Mouse (Mus musculus): ENCODE measurements at regions not wholly inside any gene's neighbourhood (a gene's known extent, or its start where the extent isn't known, plus 50 kb on each side); places are given as distances from the start of the nearest gene placed in this dataset.
"Not testable (repeated sequence)": the region's sequence is repeated elsewhere in the genome, so short reads cannot be mapped to it uniquely, and the experiment has no call there.

- DNase-seq (ENCODE audit: low spot score in 2 of 2) = no peak
Measured at GRCm38 (mm10) chrX:76077781-76078180, 186.3 kb upstream of the Cldn34b3 start.

GRCm38 (mm10) chrX:76082670-76083069 lies 181.4 kb upstream of the Cldn34b3 start:
- peak; percentile 18 to 32 for DNase-seq (ENCODE audit: low spot score in 2 of 2)

DNA sequence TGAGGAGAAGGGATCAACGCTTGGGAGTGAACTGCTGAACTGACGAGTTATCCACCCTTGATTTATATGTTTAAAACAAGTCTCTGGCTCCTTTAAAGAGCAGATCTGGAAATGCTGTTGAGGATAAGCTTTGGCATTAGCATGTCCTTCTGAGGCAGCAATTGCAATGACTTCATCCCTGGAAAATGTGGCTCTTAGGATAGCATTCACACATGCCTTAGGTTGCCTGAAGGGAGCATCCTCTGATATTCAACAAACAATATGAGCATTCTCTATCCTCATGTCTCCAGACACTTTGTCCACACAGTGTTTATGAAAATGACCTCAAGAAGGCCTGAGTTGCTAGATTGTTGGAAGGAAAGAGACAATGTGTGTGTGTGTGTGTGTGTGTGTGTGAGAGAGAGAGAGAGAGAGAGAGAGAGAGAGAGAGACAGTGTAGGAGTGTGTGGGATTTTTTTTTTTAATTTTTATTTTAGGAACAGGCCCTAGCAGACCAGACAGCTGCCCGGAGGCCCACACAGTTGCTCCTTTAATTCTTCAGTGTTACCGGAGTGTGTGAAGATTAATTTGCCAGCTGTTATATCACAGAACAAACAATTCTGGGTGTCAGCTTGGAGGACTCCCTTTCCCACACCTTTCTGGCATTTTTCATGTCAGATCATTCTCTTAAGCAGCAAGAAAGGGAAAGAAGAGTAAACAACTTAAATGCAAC lies 153.2 kb upstream of the Cldn34b3 start:
- DNase-seq (ENCODE audit: low spot score in 2 of 2) = no peak

DNA sequence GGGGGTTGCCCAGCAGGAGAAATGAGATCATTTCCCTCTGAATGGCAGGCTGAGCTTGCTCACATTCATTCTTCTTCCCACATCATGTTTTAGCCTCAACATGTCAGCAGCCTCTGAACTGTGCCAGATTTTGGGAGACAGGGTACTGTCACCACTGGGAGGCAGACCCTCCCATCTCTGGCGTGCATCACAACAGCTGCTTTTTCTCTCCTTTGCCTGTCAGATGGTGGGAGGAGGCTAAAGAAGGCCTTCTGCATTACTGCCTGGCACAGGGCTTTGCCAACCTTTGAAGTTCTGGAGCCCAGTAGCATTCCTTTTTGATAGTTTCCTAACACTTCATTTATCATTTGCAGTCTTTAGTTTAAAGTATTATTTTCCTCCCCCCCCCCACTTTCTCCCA lies 148.0 kb upstream of the Cldn34b3 start:
- no peak for DNase-seq (ENCODE audit: low spot score in 2 of 2)

GRCm38 (mm10) chrX:76116562-76116961 lies 147.5 kb upstream of the Cldn34b3 start:
- DNase-seq (ENCODE audit: low spot score in 2 of 2) = no peak

DNA sequence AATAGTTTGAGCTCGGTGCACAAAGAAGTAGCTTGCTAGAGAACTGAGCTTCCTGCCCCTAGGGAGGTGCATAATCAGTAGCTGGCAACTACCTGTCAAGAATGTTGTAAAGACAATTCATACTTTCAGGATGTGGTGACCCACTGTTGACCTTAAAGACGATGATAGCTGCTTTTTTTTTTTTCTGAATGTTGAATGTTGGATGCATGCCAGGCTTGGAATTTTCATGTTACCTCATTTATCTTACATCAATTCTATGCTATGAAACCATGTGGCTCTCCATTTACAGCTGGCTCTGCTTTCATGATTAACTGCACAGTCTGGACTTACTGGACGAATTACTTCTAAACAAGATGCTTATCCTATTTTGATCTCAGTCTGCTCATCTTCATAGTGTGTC lies 143.2 kb upstream of the Cldn34b3 start:
- no peak for DNase-seq (ENCODE audit: low spot score in 2 of 2)

GRCm38 (mm10) chrX:76123355-76123754 lies 140.7 kb upstream of the Cldn34b3 start:
- peak; percentile 26 to 40 for DNase-seq (ENCODE audit: low spot score in 2 of 2)

DNA sequence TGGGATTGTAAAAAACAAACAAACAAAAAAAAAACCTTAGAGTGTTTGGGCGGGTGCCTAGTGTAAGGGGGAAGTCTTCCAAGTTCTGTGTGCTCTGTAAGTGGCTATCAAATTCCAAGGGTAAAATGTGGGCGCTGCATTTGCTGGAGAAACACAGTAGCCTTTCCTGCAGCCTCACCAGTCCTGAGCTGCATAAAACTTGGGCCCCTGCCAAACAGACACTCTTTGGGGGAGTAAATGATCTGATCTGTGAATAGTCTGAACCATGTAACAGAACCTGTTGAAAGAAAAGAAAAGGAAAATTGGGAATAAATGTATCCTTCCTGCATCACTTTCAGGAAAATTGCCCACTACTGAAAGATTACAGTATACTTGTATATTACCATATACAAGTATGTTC lies 126.4 kb upstream of the Cldn34b3 start:
- no peak for DNase-seq (ENCODE audit: low spot score in 2 of 2)

DNA sequence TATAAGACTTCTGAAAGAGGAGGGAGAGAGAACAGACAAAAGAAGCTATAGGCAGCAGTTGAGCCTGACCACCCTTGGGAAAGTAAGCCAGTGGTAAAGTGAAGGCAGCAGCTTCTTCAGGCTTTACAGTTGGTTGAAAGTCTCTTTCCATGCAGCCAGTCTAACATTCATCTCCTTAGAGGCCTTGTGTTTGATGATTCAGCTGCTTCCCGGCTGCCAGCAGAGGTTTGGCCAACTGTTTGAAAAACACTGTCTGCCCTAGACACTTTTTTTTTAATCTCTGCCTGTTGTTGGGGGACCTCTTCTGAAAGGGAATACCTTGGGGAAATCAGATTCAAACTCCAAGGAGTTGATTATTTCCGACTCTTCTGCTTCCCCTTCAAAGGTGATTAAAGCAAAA lies 123.1 kb upstream of the Cldn34b3 start:
- DNase-seq (ENCODE audit: low spot score in 2 of 2) = no peak

DNA sequence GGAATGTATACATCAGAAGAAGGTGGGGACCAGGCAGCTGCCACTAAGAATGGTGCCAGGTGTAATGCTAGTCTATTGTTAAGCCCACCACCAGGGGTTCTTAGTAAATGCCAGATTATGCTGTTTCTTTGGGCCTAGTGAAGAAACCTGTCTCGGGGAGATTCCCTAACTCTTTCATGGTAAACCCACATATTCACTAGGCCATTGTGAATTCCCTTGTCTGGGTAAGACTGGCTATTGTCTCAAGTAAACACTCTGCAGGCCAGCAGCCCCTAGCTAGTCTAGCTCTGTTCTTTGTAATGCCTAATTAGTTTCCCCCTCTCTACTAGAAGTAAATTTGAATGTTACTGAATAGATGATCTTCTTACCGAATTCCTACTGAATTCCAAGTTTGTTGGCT lies 89.3 kb upstream of the Cldn34b3 start:
- DNase-seq (ENCODE audit: low spot score in 2 of 2) = not testable (repeated sequence)

GRCm38 (mm10) chrX:76181446-76182148 lies 82.5 kb upstream of the Cldn34b3 start:
- DNase-seq (ENCODE audit: low spot score in 2 of 2) = peak; percentile 68 to 86

- no peak for DNase-seq (ENCODE audit: low spot score in 2 of 2)
Measured at GRCm38 (mm10) chrX:76200607-76201006, 63.5 kb upstream of the Cldn34b3 start.

DNA sequence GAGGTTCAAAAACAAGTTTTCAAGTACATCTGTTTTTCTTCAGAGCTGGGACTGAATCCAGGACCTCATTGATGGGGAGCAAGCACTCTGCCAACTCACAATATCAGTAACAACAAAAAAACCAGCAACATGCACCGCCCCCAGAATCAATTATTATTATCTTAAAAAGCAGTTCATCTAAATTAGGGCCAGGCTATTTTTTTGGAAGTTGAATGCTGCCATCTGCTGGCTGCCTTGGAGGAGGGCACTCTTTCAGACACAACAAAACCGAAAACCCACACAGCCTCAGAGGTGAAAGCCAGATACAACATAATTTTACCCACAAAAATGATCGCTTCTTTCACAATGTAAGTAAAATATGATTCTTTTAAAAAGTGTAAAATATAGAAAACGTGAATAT lies 62.7 kb upstream of the Cldn34b3 start:
- peak; percentile 22 to 47 for DNase-seq (ENCODE audit: low spot score in 2 of 2)
